Mouse (Mus musculus) liver, embryonic 14.5 days (tissue): Measurements from ENCODE around the gene Tal1.

Experiments
- CTCF ChIP-seq: IDR thresholded peaks from 2 replicates; pipeline ENCODE4 v1.5.1; 2016; ENCODE audit warnings: antibody characterized with exemption, low read depth, control low read depth
- EP300 ChIP-seq: IDR thresholded peaks from 2 replicates; pipeline ENCODE4 v1.6.1; 2016; ENCODE audit warnings: antibody characterized with exemption, low read depth

GRCm38 (mm10) chr4:115051245-115051644 is 5.0 kb upstream of the Tal1 start:
- TF ChIP-seq CTCF, result no peak
- TF ChIP-seq EP300, result no peak
